Mouse (Mus musculus) hindbrain, embryonic 13.5 days (tissue): ENCODE measurements around the gene Mucl3. TPM values are rescaled to one million over a fixed set of nuclear protein-coding genes. Genes with fewer than 3 reads are reported as not detected.

ENCODE experiments used
- ATAC-seq: fragments of 200-750 bp; cut with Nextera tagmentation; 2 replicates; pipeline ENCODE4 v1.8.0; 2017; ENCODE audit warnings: moderate TSS enrichment; ENCODE audit not compliant: low FRiP score
- H3K27ac ChIP-seq: fragments of 300-500 bp; sonication (generic); 2 replicates; pipeline ENCODE4 v1.5.1; 2015; ENCODE audit warnings: inconsistent platforms, mild to moderate bottlenecking, moderate library complexity
- H3K27me3 ChIP-seq: fragments of 300-500 bp; sonication (generic); 2 replicates; pipeline ENCODE4 v1.6.1; 2015; ENCODE audit warnings: mild to moderate bottlenecking, inconsistent platforms
- H3K36me3 ChIP-seq: fragments of 300-500 bp; sonication (generic); 2 replicates; pipeline ENCODE4 v1.6.1; 2015; ENCODE audit warnings: mild to moderate bottlenecking, inconsistent platforms
- H3K4me1 ChIP-seq: fragments of 300-500 bp; sonication (generic); replicated peaks from 2 replicates; pipeline ENCODE4 v1.6.1; 2015; ENCODE audit warnings: inconsistent platforms
- H3K4me2 ChIP-seq: fragments of 300-500 bp; sonication (generic); 2 replicates; pipeline ENCODE4 v1.6.1; 2015; ENCODE audit warnings: inconsistent platforms, mild to moderate bottlenecking, moderate library complexity
- H3K4me3 ChIP-seq: fragments of 300-500 bp; sonication (generic); 2 replicates; pipeline ENCODE4 v1.5.1; 2015; ENCODE audit warnings: mild to moderate bottlenecking, inconsistent platforms
- H3K9ac ChIP-seq: fragments of 300-500 bp; sonication (generic); 2 replicates; pipeline ENCODE4 v1.6.1; 2015; ENCODE audit warnings: mild to moderate bottlenecking, inconsistent platforms
- H3K9me3 ChIP-seq: fragments of 300-500 bp; sonication (generic); 2 replicates; pipeline ENCODE4 v1.6.1; 2016; ENCODE audit warnings: inconsistent platforms
- WGBS: fragments of 180-500 bp; shearing (Covaris S2); methylation state at CpG from one replicate; pipeline ENCODE4 v1.1.7; 2015; 5-methylcytosine and 5-hydroxymethylcytosine counted together
- polyA plus RNA-seq: library from polyadenylated mRNA; unstranded; fragments of >200 nt; fragmentation: Nextera tagmentation; extraction: Ambion mirVana; gene quantifications from 2 replicates; pipeline ENCODE4 v1.2.1, GENCODE M21; 2015

Gene Mucl3
- polyA plus RNA-seq, 1 experiment from 2014 or later = not detected

GRCm38 (mm10) chr17:35669731-35670130 is 26.2 kb upstream of the Mucl3 start:
- H3K4me2 ChIP-seq = no peak overlapping the region
- no peak overlapping the region for H3K27ac ChIP-seq
- peaks cover 30% of the 10 kb centered on the region for H3K4me1 ChIP-seq
- peaks cover 15% of the 10 kb centered on the region for H3K36me3 ChIP-seq
- no peaks in the 10 kb centered on the region for H3K9me3 ChIP-seq
- no peak for ATAC-seq
- no peaks in the 10 kb centered on the region for H3K27me3 ChIP-seq
- 92% methylated on average over 9 of the region's 9 CpGs for WGBS
- no peak overlapping the region for H3K4me3 ChIP-seq
- H3K9ac ChIP-seq = no peak overlapping the region

GRCm38 (mm10) chr17:35667334-35668065 is 24.0 kb upstream of the Mucl3 start, which contains the start of gene Vars2:
Vars2 (minus strand) TSS chr17:35667592.
- H3K27ac ChIP-seq = peak within 1 kb of the TSS; percentile 90
- no peaks in the 10 kb centered on the region for H3K27me3 ChIP-seq
- peak within 1 kb of the TSS; percentile 90 for H3K4me2 ChIP-seq
- WGBS = under 1% methylated on average over 61 of the region's 61 CpGs
- peaks cover 34% of the 10 kb centered on the region for H3K36me3 ChIP-seq
- ATAC-seq = peak; percentile 91
- H3K9me3 ChIP-seq = no peaks in the 10 kb centered on the region
- peak within 1 kb of the TSS; percentile 83 for H3K9ac ChIP-seq
- peak within 1 kb of the TSS; percentile 65 for H3K4me3 ChIP-seq
- peaks cover 22% of the 10 kb centered on the region for H3K4me1 ChIP-seq

GRCm38 (mm10) chr17:35666851-35667256 is 23.4 kb upstream of the Mucl3 start:
- 5% methylated on average over 13 of the region's 13 CpGs for WGBS
- Histone ChIP-seq H3K9me3 (no peaks in the 10 kb centered on the region), H3K27ac (peak overlapping the region; percentile 90), H3K4me1 (peaks cover 20% of the 10 kb centered on the region), H3K4me2 (peak overlapping the region; percentile 90), H3K36me3 (peaks cover 36% of the 10 kb centered on the region), H3K9ac (peak overlapping the region; percentile 83), H3K27me3 (no peaks in the 10 kb centered on the region), H3K4me3 (peak overlapping the region; percentile 65)
- ATAC-seq = peak; percentile 61

GRCm38 (mm10) chr17:35665957-35666515 is 22.5 kb upstream of the Mucl3 start:
- Histone ChIP-seq H3K9ac (peak overlapping the region; percentile 43), H3K4me3 (no peak overlapping the region), H3K36me3 (peaks cover 44% of the 10 kb centered on the region), H3K27ac (0 out of 2 replicates have a peak overlapping the region, but pooled peaks have one; percentile 23), H3K4me1 (peaks cover 20% of the 10 kb centered on the region), H3K4me2 (peak overlapping the region; percentile 90), H3K9me3 (no peaks in the 10 kb centered on the region), H3K27me3 (no peaks in the 10 kb centered on the region)
- WGBS = 81% methylated on average over 17 of the region's 17 CpGs
- no peak for ATAC-seq

GRCm38 (mm10) chr17:35653086-35653485 is 9.6 kb upstream of the Mucl3 start:
- no peak for ATAC-seq
- Histone ChIP-seq H3K9ac (no peak overlapping the region), H3K4me1 (no peaks in the 10 kb centered on the region), H3K27ac (no peak overlapping the region), H3K9me3 (no peaks in the 10 kb centered on the region), H3K4me3 (no peak overlapping the region), H3K36me3 (peaks cover 37% of the 10 kb centered on the region), H3K27me3 (no peaks in the 10 kb centered on the region), H3K4me2 (no peak overlapping the region)
- WGBS = 85% methylated on average over 2 of the region's 2 CpGs

- Histone ChIP-seq H3K4me1 (no peaks in the 10 kb centered on the region), H3K9ac (no peak overlapping the region), H3K27me3 (0 out of 2 replicates have a peak, but pooled peaks cover 6% of the 10 kb centered on the region), H3K27ac (no peak overlapping the region), H3K4me2 (no peak overlapping the region), H3K4me3 (no peak overlapping the region), H3K36me3 (peaks cover under 1% of the 10 kb centered on the region; the same call in 1 of the 2 replicates), H3K9me3 (0 out of 2 replicates have a peak, but pooled peaks cover 3% of the 10 kb centered on the region)
- no peak for ATAC-seq
- WGBS = 83% methylated on average over 2 of the region's 2 CpGs
Observed at GRCm38 (mm10) chr17:35649429-35649828, 5.9 kb upstream of the Mucl3 start.

- ATAC-seq = no peak
- Histone ChIP-seq H3K4me2 (no peak overlapping the region), H3K27me3 (peaks cover 14% of the 10 kb centered on the region), H3K27ac (no peak overlapping the region), H3K4me1 (0 out of 2 replicates have a peak, but pooled peaks cover 3% of the 10 kb centered on the region), H3K9ac (no peak overlapping the region), H3K9me3 (no peaks in the 10 kb centered on the region), H3K4me3 (no peak overlapping the region), H3K36me3 (no peaks in the 10 kb centered on the region)
- 85% methylated on average over 6 of the region's 6 CpGs for WGBS
Observed at GRCm38 (mm10) chr17:35639352-35639751, 4.1 kb downstream of the Mucl3 start.

- Histone ChIP-seq H3K36me3 (no peaks in the 10 kb centered on the region), H3K27ac (no peak overlapping the region), H3K4me3 (no peak overlapping the region), H3K9me3 (no peaks in the 10 kb centered on the region), H3K27me3 (peaks cover 14% of the 10 kb centered on the region; the same call in 1 of the 2 replicates), H3K9ac (no peak overlapping the region), H3K4me1 (peaks cover 6% of the 10 kb centered on the region; the same call in 1 of the 2 replicates), H3K4me2 (peak overlapping the region; percentile 41)
- peak; percentile 86 for ATAC-seq
- WGBS = 27% methylated on average over 14 of the region's 14 CpGs
Observed at GRCm38 (mm10) chr17:35638475-35639190, 4.9 kb downstream of the Mucl3 start.

GRCm38 (mm10) chr17:35636363-35636762 is 7.1 kb downstream of the Mucl3 start:
- no peak overlapping the region for H3K27ac ChIP-seq
- ATAC-seq = no peak
- no peak overlapping the region for H3K4me2 ChIP-seq
- H3K36me3 ChIP-seq = no peaks in the 10 kb centered on the region
- peaks cover 6% of the 10 kb centered on the region; the same call in 1 of the 2 replicates for H3K4me1 ChIP-seq
- no peak overlapping the region for H3K9ac ChIP-seq
- no peaks in the 10 kb centered on the region for H3K9me3 ChIP-seq
- 36% methylated on average over 5 of the region's 5 CpGs for WGBS
- no peak overlapping the region for H3K4me3 ChIP-seq
- H3K27me3 ChIP-seq = 0 out of 2 replicates have a peak, but pooled peaks cover 9% of the 10 kb centered on the region

GRCm38 (mm10) chr17:35635699-35636111 is 7.8 kb downstream of the Mucl3 start:
- Histone ChIP-seq H3K36me3 (no peaks in the 10 kb centered on the region), H3K4me2 (peak overlapping the region; percentile 60), H3K27ac (no peak overlapping the region), H3K9me3 (no peaks in the 10 kb centered on the region), H3K27me3 (0 out of 2 replicates have a peak, but pooled peaks cover 9% of the 10 kb centered on the region), H3K9ac (peak overlapping the region; percentile 26; the same call in 1 of the 2 replicates), H3K4me1 (peaks cover 6% of the 10 kb centered on the region; the same call in 1 of the 2 replicates), H3K4me3 (peak overlapping the region; percentile 40)
- ATAC-seq = peak; percentile 60; the same call in 1 of the 2 replicates
- 1% methylated on average over 15 of the region's 15 CpGs for WGBS

- no peak overlapping the region for H3K4me2 ChIP-seq
- H3K27me3 ChIP-seq = 0 out of 2 replicates have a peak, but pooled peaks cover 9% of the 10 kb centered on the region
- H3K9me3 ChIP-seq = no peaks in the 10 kb centered on the region
- ATAC-seq = 0 out of 2 replicates have a peak, but pooled peaks have one; percentile 31
- 91% methylated on average over 2 of the region's 3 CpGs for WGBS
- no peak overlapping the region for H3K4me3 ChIP-seq
- no peak overlapping the region for H3K9ac ChIP-seq
- H3K27ac ChIP-seq = no peak overlapping the region
- no peaks in the 10 kb centered on the region for H3K36me3 ChIP-seq
- peaks cover 6% of the 10 kb centered on the region; the same call in 1 of the 2 replicates for H3K4me1 ChIP-seq
Observed at GRCm38 (mm10) chr17:35635202-35635601, 8.3 kb downstream of the Mucl3 start.

GRCm38 (mm10) chr17:35633992-35634391 is 9.5 kb downstream of the Mucl3 start:
- Histone ChIP-seq H3K27me3 (0 out of 2 replicates have a peak, but pooled peaks cover 9% of the 10 kb centered on the region), H3K4me2 (no peak overlapping the region), H3K36me3 (no peaks in the 10 kb centered on the region), H3K4me1 (peaks cover 6% of the 10 kb centered on the region; the same call in 1 of the 2 replicates), H3K9ac (no peak overlapping the region), H3K4me3 (no peak overlapping the region), H3K27ac (no peak overlapping the region), H3K9me3 (no peaks in the 10 kb centered on the region)
- WGBS = 9% methylated on average over 1 of the region's 1 CpGs
- ATAC-seq = no peak
